Mouse (Mus musculus) NIH3T3 (cell line): ENCODE results near the gene Plpp2.

Source experiments
- DNase-seq: peaks from one replicate; pipeline ENCODE4 v3.0.0-alpha.2; 2012; ENCODE audit warnings: low read depth

Plpp2 gene

GRCm38 (mm10) chr10:79533126-79533911 lies at the start of gene Plpp2:
Gene Plpp2, minus strand, starts transcription at chr10:79533796.
- DNase-seq, result peak; percentile 78

- no peak for DNase-seq
Measured at GRCm38 (mm10) chr10:79581501-79581900, 47.9 kb upstream of the Plpp2 start.

- DNase-seq, result peak; percentile 67
Measured at GRCm38 (mm10) chr10:79580811-79581210, 47.2 kb upstream of the Plpp2 start.

- no peak for DNase-seq
Measured at GRCm38 (mm10) chr10:79580356-79580755, 46.8 kb upstream of the Plpp2 start.

GRCm38 (mm10) chr10:79579781-79580180 lies 46.2 kb upstream of the Plpp2 start:
- no peak for DNase-seq

- DNase-seq, result no peak
Measured at GRCm38 (mm10) chr10:79578891-79579290, 45.3 kb upstream of the Plpp2 start.

GRCm38 (mm10) chr10:79578276-79578675 lies 44.7 kb upstream of the Plpp2 start:
- no peak for DNase-seq

GRCm38 (mm10) chr10:79577376-79577775 lies 43.8 kb upstream of the Plpp2 start:
- DNase-seq, result no peak

GRCm38 (mm10) chr10:79575754-79576153 lies 42.2 kb upstream of the Plpp2 start:
- no peak for DNase-seq

GRCm38 (mm10) chr10:79574796-79575195 lies 41.2 kb upstream of the Plpp2 start:
- DNase-seq, result no peak

GRCm38 (mm10) chr10:79574350-79574749 lies 40.8 kb upstream of the Plpp2 start:
- DNase-seq, result no peak

GRCm38 (mm10) chr10:79573611-79574010 lies 40.0 kb upstream of the Plpp2 start:
- DNase-seq, result no peak

- no peak for DNase-seq
Measured at GRCm38 (mm10) chr10:79571314-79571713, 37.7 kb upstream of the Plpp2 start.

- DNase-seq, result no peak
Measured at GRCm38 (mm10) chr10:79569921-79570320, 36.3 kb upstream of the Plpp2 start.

- no peak for DNase-seq
Measured at GRCm38 (mm10) chr10:79559716-79560115, 26.1 kb upstream of the Plpp2 start.

- no peak for DNase-seq
Measured at GRCm38 (mm10) chr10:79557496-79557895, 23.9 kb upstream of the Plpp2 start.

GRCm38 (mm10) chr10:79556951-79557350 lies 23.4 kb upstream of the Plpp2 start:
- no peak for DNase-seq

- no peak for DNase-seq
Measured at GRCm38 (mm10) chr10:79555238-79555724, 21.7 kb upstream of the Plpp2 start.

GRCm38 (mm10) chr10:79554330-79555237 lies 21.0 kb upstream of the Plpp2 start, which contains the start of gene Mier2:
Gene Mier2, minus strand, starts transcription at chr10:79555199.
- peak; percentile 86 for DNase-seq

GRCm38 (mm10) chr10:79553691-79554090 lies 20.1 kb upstream of the Plpp2 start:
- no peak for DNase-seq

- no peak for DNase-seq
Measured at GRCm38 (mm10) chr10:79553176-79553575, 19.6 kb upstream of the Plpp2 start.

GRCm38 (mm10) chr10:79552531-79552930 lies 18.9 kb upstream of the Plpp2 start:
- DNase-seq, result no peak

- no peak for DNase-seq
Measured at GRCm38 (mm10) chr10:79550366-79550765, 16.8 kb upstream of the Plpp2 start.
